Mouse (Mus musculus): ENCODE measurements around the gene Pam16.

GRCm38 (mm10) chr16:4602189-4602588, 22.6 kb downstream of the Pam16 start:
- TF ChIP-seq CTCF (IDR thresholded peaks at IDR 0.05; ENCODE audit: borderline replicate concordance, control insufficient read depth, extremely low read depth, insufficient read depth, low read length, poor library complexity) (no peak), POLR2A (IDR thresholded peaks at IDR 0.05; ENCODE audit: control insufficient read depth, extremely low read depth, insufficient read depth, low read length, poor library complexity) (no peak)

Data from thymus, adult 2 months (tissue).